Mouse (Mus musculus) hindbrain, embryonic 12.5 days (tissue): Measurements from ENCODE around the gene Ppcdc. TPM values are rescaled to one million over a fixed set of nuclear protein-coding genes. Genes with fewer than 3 reads are reported as not detected.

Experiments used
- ATAC-seq: fragments of 200-750 bp; cut with Nextera tagmentation; 2 replicates; pipeline ENCODE4 v1.8.0; 2017; ENCODE audit warnings: moderate TSS enrichment; ENCODE audit not compliant: low FRiP score
- H3K27ac ChIP-seq: fragments of 300-500 bp; sonication (generic); 2 replicates; pipeline ENCODE4 v1.5.1; 2016; ENCODE audit warnings: mild to moderate bottlenecking
- H3K27me3 ChIP-seq: fragments of 300-500 bp; sonication (generic); 2 replicates; pipeline ENCODE4 v1.6.1; 2016; ENCODE audit warnings: mild to moderate bottlenecking
- H3K36me3 ChIP-seq: fragments of 300-500 bp; sonication (generic); 2 replicates; pipeline ENCODE4 v1.6.1; 2016; ENCODE audit warnings: mild to moderate bottlenecking
- H3K4me1 ChIP-seq: fragments of 300-500 bp; sonication (generic); 2 replicates; pipeline ENCODE4 v1.6.1; 2016
- H3K4me2 ChIP-seq: fragments of 300-500 bp; sonication (generic); replicated peaks from 2 replicates; pipeline ENCODE4 v1.6.1; 2016; ENCODE audit warnings: mild to moderate bottlenecking
- H3K4me3 ChIP-seq: fragments of 300-500 bp; sonication (generic); 2 replicates; pipeline ENCODE4 v1.5.1; 2016; ENCODE audit warnings: mild to moderate bottlenecking
- H3K9ac ChIP-seq: fragments of 300-500 bp; sonication (generic); 2 replicates; pipeline ENCODE4 v1.6.1; 2016; ENCODE audit warnings: mild to moderate bottlenecking, moderate library complexity
- H3K9me3 ChIP-seq: fragments of 300-500 bp; sonication (generic); replicated peaks from 2 replicates; pipeline ENCODE4 v1.6.1; 2016; ENCODE audit warnings: mild to moderate bottlenecking
- WGBS: fragments of 180-500 bp; shearing (Covaris S2); methylation state at CpG from one replicate; pipeline ENCODE4 v1.1.7; 2016; 5-methylcytosine and 5-hydroxymethylcytosine counted together
- polyA plus RNA-seq: library from polyadenylated mRNA; unstranded; fragments of >200 nt; fragmentation: Nextera tagmentation; extraction: Ambion mirVana; gene quantifications from 2 replicates; pipeline ENCODE4 v1.2.1, GENCODE M21; 2016

The Ppcdc gene
- polyA plus RNA-seq, 1 experiment from 2014 or later: 24.6 TPM

- Histone ChIP-seq H3K27me3 (no peaks in the 10 kb centered on the region), H3K36me3 (no peaks in the 10 kb centered on the region), H3K9ac (no peak overlapping the region), H3K4me2 (no peak overlapping the region), H3K4me3 (no peak overlapping the region), H3K4me1 (peaks cover 23% of the 10 kb centered on the region), H3K27ac (no peak overlapping the region), H3K9me3 (no peaks in the 10 kb centered on the region)
- WGBS: 74% methylated on average over 6 of the region's 6 CpGs
- ATAC-seq: no peak
Observed at GRCm38 (mm10) chr9:57424066-57424465, 15.9 kb downstream of the Ppcdc start.

DNA sequence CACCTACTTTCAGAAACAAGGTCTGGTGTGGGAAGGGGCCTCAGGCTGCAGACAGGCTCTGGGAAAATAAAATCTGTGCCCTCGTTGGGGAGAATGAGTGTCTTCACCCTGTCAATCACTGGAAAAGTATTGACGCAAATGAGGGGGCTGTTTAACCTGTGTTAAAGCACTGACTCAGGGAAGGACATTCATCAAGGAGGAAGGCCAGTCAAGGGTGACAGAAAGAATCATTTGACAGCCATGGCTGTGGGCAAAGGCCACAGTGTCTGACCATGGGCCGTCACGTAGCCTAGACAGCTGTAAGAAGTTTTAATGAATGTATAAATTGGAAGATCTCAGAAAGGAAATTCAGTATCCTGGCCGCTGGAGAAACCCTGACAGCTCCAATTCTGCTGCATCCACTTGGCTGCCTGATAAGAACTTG is 18.2 kb downstream of the Ppcdc start:
- WGBS: 62% methylated on average over 5 of the region's 5 CpGs

GRCm38 (mm10) chr9:57421121-57421571 is 18.8 kb downstream of the Ppcdc start:
- Histone ChIP-seq H3K9ac (peak overlapping the region; percentile 28; the same call in 1 of the 2 replicates), H3K9me3 (no peaks in the 10 kb centered on the region), H3K27me3 (no peaks in the 10 kb centered on the region), H3K4me3 (no peak overlapping the region), H3K36me3 (no peaks in the 10 kb centered on the region; the same call in 1 of the 2 replicates), H3K27ac (peak overlapping the region; percentile 52; the same call in 1 of the 2 replicates), H3K4me2 (no peak overlapping the region; the same call in 1 of the 2 replicates), H3K4me1 (peaks cover 19% of the 10 kb centered on the region)
- 60% methylated on average over 9 of the region's 9 CpGs for WGBS
- no peak for ATAC-seq

More for the DNA sequence above, 18.2 kb downstream of the Ppcdc start:
- H3K4me3 ChIP-seq: no peak overlapping the region
- H3K9me3 ChIP-seq: no peaks in the 10 kb centered on the region
- no peaks in the 10 kb centered on the region for H3K27me3 ChIP-seq
- no peak overlapping the region for H3K4me2 ChIP-seq
- H3K27ac ChIP-seq: no peak overlapping the region; the same call in 1 of the 2 replicates
- no peak overlapping the region for H3K9ac ChIP-seq
- ATAC-seq: no peak
- H3K4me1 ChIP-seq: peaks cover 19% of the 10 kb centered on the region
- H3K36me3 ChIP-seq: no peaks in the 10 kb centered on the region; the same call in 1 of the 2 replicates

DNA sequence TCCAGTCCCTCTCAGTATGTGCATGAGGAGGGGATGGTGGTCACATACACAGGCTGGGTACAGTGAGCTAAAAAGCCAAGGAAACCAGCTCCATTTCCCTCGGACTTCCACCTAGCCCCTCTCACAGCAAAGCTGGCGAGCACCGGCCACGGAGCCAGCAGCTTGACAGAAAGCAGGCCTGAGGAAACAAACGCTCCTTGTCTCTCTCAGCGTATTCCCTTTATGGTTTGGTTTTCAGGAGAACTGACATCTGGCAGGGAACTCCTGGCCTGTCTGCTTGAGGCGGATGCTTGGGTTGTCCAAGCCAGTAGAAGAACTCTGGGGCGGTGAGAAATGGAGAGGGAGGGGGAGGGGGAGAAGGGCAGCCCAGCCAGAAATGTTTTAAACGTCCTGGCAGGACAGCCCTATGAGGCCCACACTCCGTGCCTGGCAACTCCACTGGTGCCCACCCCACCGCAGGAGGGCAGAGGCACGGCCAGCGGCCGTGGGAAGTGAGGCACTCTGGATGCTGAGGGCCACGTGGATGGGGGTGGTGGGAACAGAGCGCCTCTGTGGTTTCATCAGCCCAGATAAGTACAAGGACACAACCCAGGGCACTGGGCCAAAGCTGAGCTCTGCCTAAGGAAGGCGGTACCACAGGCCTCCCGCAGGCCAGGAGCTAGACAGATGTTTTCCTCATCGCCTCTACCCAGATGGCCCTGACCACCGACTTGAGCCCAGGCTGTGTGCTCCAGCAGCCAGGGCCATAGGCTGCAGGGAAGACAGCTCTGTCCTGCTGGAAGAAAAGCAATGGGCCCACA is 19.4 kb downstream of the Ppcdc start:
- Histone ChIP-seq H3K4me3 (no peak overlapping the region), H3K4me1 (peaks cover 19% of the 10 kb centered on the region), H3K9ac (peak overlapping the region; percentile 28; the same call in 1 of the 2 replicates), H3K27ac (peak overlapping the region; percentile 52), H3K4me2 (no peak overlapping the region; the same call in 1 of the 2 replicates), H3K27me3 (no peaks in the 10 kb centered on the region), H3K36me3 (no peaks in the 10 kb centered on the region; the same call in 1 of the 2 replicates), H3K9me3 (no peaks in the 10 kb centered on the region)
- 62% methylated on average over 20 of the region's 20 CpGs for WGBS
- ATAC-seq: no peak

GRCm38 (mm10) chr9:57419521-57420267 is 20.2 kb downstream of the Ppcdc start:
- Histone ChIP-seq H3K9ac (no peak overlapping the region), H3K27ac (peak overlapping the region; percentile 52; the same call in 1 of the 2 replicates)

DNA sequence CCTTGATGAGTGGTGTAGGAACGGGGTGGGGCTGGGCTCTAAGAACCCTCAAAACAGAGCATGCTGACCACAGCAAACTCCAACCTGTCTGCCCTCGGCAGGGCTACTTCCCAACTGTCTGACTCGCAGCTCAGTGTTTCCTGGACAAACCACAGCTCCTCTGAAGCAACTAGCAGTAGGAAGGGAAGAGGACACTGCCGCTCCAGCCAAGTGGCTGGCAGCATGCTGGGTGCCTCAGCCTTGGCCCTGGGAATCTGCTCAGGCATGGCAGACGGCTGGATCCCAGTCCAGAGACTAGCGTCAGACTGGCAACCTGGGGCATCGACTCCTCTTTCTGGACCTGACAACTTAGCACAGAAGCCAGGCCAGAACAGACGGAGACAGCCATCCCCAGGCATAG is 22.6 kb downstream of the Ppcdc start:
- ATAC-seq: no peak
- no peak overlapping the region for H3K9ac ChIP-seq
- no peak overlapping the region for H3K4me2 ChIP-seq
- no peaks in the 10 kb centered on the region for H3K27me3 ChIP-seq
- WGBS: 75% methylated on average over 8 of the region's 8 CpGs
- no peak overlapping the region for H3K4me3 ChIP-seq
- peaks cover 19% of the 10 kb centered on the region for H3K4me1 ChIP-seq
- no peaks in the 10 kb centered on the region for H3K9me3 ChIP-seq
- no peak overlapping the region for H3K27ac ChIP-seq
- no peaks in the 10 kb centered on the region; the same call in 1 of the 2 replicates for H3K36me3 ChIP-seq

More at GRCm38 (mm10) chr9:57419521-57420267, 20.2 kb downstream of the Ppcdc start:
- Histone ChIP-seq H3K4me1 (peaks cover 19% of the 10 kb centered on the region), H3K4me2 (no peak overlapping the region), H3K9me3 (no peaks in the 10 kb centered on the region), H3K4me3 (no peak overlapping the region), H3K36me3 (no peaks in the 10 kb centered on the region; the same call in 1 of the 2 replicates), H3K27me3 (no peaks in the 10 kb centered on the region)
- no peak for ATAC-seq
- WGBS: 81% methylated on average over 16 of the region's 16 CpGs

DNA sequence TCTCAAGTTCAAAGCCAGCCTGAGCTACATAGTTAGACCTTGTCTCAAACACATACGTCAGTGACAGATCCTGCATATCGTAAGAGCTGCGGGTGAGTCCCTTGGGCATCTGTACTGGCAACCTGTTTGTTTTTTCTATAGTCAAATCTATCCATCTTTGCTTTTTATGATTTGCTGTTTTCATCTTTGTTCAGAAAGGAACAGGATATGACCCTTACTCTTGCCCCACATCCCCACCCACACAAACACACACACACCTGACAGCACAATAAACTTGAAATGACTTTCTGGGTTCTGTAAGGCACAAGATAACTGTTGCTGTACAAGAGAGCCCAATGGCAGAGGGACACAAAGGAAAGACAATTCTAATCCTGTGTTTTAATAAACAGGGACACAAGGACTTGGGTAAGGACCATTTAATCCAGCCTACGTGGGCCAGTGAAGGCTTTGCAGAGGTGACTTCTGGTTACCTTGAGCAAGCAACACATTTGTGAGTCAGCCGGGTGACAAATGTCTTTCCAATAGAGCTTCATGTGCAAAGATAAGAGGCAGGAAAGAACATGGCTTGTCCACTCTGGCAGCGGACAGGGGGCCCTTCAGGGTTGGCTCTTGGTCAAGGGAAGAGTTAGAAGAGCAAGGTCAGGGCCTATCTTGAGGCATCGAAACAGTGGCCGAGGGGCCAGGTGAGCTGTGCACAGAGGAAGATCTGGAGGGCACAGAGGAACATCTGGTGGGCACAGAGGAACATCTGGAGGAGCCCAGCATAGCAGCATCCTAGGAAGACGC is 32.6 kb downstream of the Ppcdc start:
- ATAC-seq: no peak

GRCm38 (mm10) chr9:57406395-57406794 is 33.5 kb downstream of the Ppcdc start:
- H3K4me2 ChIP-seq: no peak overlapping the region
- no peak overlapping the region for H3K4me3 ChIP-seq
- H3K36me3 ChIP-seq: no peaks in the 10 kb centered on the region
- no peak overlapping the region for H3K27ac ChIP-seq
- H3K9me3 ChIP-seq: no peaks in the 10 kb centered on the region
- no peaks in the 10 kb centered on the region for H3K4me1 ChIP-seq
- no peaks in the 10 kb centered on the region for H3K27me3 ChIP-seq
- 90% methylated on average over 5 of the region's 5 CpGs for WGBS
- H3K9ac ChIP-seq: no peak overlapping the region
- ATAC-seq: no peak

More for the DNA sequence above, 32.6 kb downstream of the Ppcdc start:
- Histone ChIP-seq H3K9me3 (no peaks in the 10 kb centered on the region), H3K36me3 (no peaks in the 10 kb centered on the region), H3K9ac (no peak overlapping the region), H3K27ac (no peak overlapping the region), H3K4me1 (no peaks in the 10 kb centered on the region), H3K27me3 (no peaks in the 10 kb centered on the region), H3K4me3 (no peak overlapping the region), H3K4me2 (no peak overlapping the region)
- WGBS: 90% methylated on average over 9 of the region's 9 CpGs

DNA sequence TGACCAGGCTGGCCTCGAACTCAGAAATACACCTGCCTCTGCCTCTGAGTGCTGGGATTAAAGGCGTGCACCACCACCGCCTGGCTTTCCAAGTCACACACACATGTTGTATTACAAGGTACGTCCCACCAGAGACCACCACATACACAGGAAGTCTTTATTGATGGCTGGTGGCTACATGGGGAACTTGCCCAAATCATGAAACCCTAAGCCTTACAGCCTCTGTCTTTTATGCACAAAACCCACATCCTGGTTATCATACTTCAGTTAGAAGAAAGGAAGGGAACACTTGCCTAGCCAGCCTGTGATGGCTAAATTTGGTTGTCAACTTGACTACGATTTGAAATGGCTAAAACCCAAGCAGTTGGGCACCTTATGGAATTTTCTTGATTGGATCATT is 35.9 kb downstream of the Ppcdc start:
- no peaks in the 10 kb centered on the region for H3K36me3 ChIP-seq
- 92% methylated on average over 5 of the region's 5 CpGs for WGBS
- no peak overlapping the region for H3K27ac ChIP-seq
- H3K4me2 ChIP-seq: no peak overlapping the region
- H3K27me3 ChIP-seq: no peaks in the 10 kb centered on the region
- no peak overlapping the region for H3K9ac ChIP-seq
- H3K4me3 ChIP-seq: no peak overlapping the region
- H3K4me1 ChIP-seq: no peaks in the 10 kb centered on the region
- no peak for ATAC-seq
- H3K9me3 ChIP-seq: peaks cover 15% of the 10 kb centered on the region

- Histone ChIP-seq H3K4me3 (no peak overlapping the region), H3K27ac (no peak overlapping the region), H3K4me2 (no peak overlapping the region), H3K4me1 (no peaks in the 10 kb centered on the region), H3K9me3 (peaks cover 18% of the 10 kb centered on the region), H3K36me3 (no peaks in the 10 kb centered on the region), H3K9ac (no peak overlapping the region), H3K27me3 (no peaks in the 10 kb centered on the region)
- no peak for ATAC-seq
- WGBS: 88% methylated on average over 15 of the region's 15 CpGs
Observed at GRCm38 (mm10) chr9:57402318-57403251, 37.3 kb downstream of the Ppcdc start.

GRCm38 (mm10) chr9:57398773-57399172 is 41.2 kb downstream of the Ppcdc start:
- ATAC-seq: no peak
- WGBS: 84% methylated on average over 2 of the region's 2 CpGs
- no peaks in the 10 kb centered on the region for H3K36me3 ChIP-seq

More at GRCm38 (mm10) chr9:57398773-57399172, 41.2 kb downstream of the Ppcdc start:
- no peak overlapping the region for H3K9ac ChIP-seq
- H3K4me3 ChIP-seq: no peak overlapping the region
- H3K4me1 ChIP-seq: no peaks in the 10 kb centered on the region
- H3K9me3 ChIP-seq: peaks cover 18% of the 10 kb centered on the region
- H3K27me3 ChIP-seq: no peaks in the 10 kb centered on the region
- H3K4me2 ChIP-seq: no peak overlapping the region
- no peak overlapping the region for H3K27ac ChIP-seq
